Mouse (Mus musculus): Measurements from ENCODE around the gene Ano6.

The Ano6 gene

DNA sequence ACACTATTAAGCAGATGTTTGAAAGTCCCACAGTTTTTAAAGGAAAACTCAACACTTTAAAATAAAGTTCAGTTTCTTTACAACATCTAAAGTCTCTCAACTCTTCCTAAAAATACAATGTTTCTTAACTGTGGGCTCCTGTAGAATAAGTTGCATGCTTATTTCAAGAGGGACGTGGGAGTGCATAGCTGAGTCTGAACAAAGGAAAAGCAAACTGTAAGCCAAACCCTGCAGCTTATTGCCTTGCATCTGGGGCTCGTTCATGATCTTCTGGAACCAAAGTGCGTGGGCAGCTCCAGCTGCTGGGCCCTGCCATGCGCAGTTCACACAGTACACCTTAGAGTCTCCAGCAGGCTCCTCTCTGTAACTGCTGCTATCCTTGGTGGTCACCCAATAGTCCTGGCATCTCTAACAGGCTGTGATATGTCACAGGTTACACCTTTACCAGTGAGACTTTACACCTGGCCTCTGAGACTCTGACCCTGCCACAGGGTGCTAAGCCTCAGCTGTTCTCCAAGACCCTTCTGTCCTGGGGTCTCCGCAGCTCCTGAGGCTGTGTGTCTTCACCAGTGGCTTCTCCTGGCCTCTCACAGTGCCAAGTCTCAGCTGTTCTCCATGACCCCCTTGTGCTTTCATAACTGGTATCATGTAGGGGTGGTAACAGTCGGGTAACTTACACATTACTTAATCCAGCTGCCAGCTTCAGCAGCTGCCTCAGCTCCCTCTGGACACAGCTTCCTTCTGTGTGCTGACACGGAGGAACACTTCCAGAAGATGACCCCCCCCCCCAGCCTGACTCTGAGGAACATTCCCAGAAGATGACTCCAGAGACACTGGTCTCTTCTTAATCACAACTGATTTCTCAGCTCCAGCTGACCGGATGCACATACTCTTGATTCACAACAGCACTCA, 66.3 kb downstream of the Ano6 start:
- no peak for DNase-seq (ENCODE audit: low spot score)

GRCm38 (mm10) chr15:95858876-95859655, 68.4 kb downstream of the Ano6 start:
- no peak for DNase-seq (ENCODE audit: low spot score)

DNA sequence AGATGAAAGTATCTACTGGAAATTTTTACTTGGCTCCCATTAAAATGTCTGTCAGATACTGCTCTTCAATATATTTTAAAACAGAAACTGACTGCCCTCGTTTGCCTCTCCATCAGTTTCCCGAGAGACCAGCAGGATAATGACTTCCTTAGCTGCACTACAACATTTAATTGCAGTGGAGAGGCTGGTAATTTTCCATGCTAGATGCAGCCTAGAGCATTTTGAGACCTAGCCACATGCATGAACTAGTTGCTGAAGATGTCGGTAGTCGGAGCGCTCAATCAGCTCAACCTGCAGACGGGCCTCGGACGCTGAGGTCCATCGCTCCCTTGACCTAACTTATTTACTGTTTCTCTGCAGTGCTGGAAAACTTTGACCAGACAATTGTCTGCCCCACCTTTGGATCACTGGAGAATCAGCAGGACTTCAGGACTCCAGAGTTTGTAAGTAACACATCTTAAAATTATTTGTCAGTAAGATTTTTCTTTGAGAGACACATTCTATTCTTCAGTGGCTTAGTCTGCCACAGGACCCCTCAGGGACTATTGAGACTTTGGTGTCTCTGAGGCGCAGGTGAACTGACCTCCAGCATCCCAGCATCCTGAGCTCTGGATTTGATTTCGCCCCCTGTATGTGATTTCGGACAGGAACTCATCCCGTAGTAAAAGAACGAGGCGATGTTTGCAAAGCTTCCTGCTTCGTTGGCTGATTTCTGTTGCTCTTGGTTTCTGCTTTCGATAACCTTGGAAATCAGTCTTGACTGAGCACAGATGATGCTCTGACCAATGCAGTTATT, 73.4 kb downstream of the Ano6 start:
- no peak for DNase-seq (ENCODE audit: low spot score)

DNA sequence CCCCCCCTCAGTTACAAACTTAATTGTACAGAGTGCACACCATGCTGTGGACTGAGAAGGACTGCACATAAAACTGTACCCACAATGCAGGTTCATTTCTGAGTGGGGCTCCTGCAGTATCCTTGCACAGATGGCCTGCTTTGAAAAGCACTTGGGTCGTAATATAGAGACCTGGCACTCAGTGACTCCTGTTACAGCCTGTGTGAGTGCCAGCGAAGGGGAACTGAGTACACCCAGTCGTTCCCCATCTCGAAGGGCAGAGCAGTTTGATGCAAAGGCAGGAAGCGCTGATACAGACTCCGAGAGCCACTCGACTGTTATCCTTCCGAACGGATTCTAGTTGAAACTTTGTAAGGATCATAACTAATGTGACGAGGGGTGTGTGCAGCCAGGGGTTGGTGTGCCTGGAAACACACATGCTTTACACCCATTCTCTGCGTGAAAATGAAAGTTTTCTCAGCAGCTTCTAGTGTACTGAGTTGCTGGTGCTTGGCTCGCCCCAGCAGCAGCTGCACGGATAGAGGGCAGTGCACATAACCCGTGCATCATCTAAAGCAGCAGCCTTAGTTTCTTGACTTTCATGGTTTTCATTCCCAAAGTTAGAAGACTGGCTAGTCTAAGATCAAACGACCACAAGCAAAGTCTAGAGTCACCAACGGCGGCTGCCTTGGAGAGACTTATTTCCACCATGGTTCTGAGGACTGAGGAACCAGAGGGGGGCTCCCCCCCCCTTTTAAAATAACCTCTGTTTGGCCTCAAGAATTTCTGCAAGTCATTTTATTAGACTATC, 74.9 kb downstream of the Ano6 start:
- no peak for DNase-seq (ENCODE audit: low spot score)

GRCm38 (mm10) chr15:95868172-95868571, 77.5 kb downstream of the Ano6 start:
- DNase-seq (ENCODE audit: low spot score) = no peak

DNA sequence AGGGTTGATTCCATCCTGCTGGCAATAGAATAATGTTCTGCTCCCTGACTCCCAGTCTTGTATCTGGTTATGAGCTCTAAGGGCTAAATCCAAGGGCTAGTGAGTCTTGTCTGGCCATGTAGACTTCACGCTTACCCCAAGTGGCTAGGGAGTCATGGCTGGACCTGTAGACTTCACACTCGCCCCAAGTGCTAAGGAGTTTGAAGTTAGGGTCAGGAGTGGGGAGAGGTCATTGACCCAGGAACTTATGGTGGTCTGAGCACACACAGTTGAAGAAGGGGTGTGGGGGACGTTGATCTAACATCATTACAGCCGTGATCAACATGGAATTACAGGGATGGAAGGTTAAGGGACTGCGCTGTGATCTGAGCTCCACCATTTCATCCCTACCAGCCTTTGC, 79.0 kb downstream of the Ano6 start:
- DNase-seq (ENCODE audit: low spot score) = no peak

DNA sequence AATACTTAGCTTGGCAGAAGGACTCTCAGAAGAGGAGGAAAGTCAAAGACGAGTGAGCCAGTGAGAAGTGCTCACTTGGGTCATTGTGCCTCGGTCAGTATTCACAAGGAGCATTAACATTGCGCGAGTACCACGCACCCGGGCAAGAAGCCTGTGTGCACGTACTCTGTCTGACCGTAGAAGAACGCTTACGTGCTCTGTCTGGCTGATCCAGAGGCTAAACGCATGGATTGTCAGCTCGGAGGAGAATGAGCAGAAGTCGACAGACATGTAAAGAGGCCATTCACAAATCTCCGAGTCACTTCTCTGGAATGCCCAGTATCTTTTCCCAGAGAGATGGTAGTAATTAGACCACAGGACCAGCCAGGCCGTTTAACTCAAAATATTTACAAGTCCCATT, 81.0 kb downstream of the Ano6 start:
- DNase-seq (ENCODE audit: low spot score) = no peak

DNA sequence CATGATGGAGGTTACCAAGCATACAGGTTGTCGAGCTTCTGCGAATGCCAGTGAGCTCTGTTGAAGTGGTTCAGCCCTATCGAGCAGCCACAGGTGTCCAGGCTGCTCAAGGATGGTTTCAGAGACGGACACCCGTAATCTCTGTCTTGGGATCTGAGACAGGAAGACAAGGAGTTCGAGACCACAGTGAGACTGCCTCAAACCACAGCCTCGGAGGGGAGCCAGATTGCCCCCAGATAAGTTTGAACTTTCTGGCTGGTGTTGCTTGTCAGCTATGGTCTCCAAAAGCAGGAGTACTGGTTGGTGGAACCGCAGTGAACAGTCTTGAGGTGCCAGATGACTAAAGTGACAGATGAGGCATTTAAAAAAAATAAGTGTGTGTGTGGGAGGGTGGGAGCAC, 81.8 kb downstream of the Ano6 start:
- no peak for DNase-seq (ENCODE audit: low spot score)

- DNase-seq (ENCODE audit: low spot score) = no peak
Observed at GRCm38 (mm10) chr15:95873276-95873675, 82.6 kb downstream of the Ano6 start.

DNA sequence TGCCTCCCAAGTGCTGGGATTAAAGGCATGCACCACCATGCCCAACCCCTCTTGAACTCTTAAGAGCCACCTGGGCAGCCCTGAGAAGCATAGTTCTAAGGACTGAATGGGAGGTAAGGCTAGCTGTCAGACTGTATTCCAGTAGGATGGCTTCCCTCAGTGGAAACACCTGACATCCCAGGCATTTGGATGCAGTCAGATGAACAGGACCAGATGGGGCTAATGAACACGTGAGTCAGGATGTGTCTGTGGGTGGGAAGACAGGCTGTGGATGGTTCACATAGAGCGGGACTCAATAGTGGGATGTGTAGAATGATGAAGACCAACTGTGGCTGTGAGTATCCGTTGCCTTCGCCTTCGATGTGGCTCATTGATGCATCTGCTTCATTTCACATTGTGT, 83.6 kb downstream of the Ano6 start:
- no peak for DNase-seq (ENCODE audit: low spot score)

GRCm38 (mm10) chr15:95874726-95875125, 84.1 kb downstream of the Ano6 start:
- DNase-seq (ENCODE audit: low spot score) = no peak

DNA sequence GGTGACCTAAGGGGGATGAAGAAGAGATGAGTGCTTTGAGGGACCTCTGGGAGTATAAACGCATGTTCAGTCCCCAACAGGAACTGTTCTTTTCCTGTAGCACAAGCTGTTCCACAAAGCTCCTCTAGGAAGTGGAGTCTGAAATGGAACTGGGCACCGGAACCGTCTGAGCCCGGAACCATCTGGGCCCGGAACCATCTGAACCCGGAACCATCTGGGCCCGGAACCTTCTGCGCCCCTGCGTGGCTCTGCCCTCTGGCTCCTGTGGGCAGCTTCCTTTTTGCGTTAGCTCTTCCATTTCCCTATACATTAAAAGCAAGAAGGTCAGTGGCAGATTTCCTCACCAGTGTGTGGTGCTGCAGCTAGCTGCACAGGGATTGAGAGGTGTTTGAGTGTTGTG, 85.3 kb downstream of the Ano6 start:
- DNase-seq (ENCODE audit: low spot score) = no peak

DNA sequence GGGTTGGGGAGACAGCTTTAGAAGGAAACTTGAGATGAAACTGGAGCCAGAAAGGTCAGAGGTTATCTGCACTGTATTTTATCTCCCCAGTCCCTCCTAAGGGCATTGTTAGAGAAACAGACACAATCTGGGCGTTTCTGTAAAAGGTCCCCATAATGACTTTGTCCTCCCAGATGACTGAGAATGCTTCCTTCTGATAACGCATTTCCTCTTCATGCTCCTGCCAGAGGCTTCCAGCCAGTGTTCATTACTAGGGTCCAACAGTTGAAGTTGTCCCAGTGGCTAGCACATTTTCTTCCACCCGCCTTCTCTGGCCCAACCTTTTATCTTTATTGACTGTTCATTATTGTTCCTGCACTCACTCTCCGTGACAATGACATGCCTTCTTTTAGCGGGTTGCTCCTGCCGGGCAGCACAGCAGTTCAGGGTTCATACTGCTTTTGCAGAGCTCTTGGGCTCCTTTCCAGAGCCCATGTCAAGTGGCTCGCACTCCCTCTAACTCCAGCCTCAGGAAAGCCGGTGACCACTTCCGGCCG, 90.0 kb downstream of the Ano6 start:
- DNase-seq (ENCODE audit: low spot score) = peak; percentile 8

GRCm38 (mm10) chr15:95882436-95882835, 91.8 kb downstream of the Ano6 start:
- DNase-seq (ENCODE audit: low spot score) = no peak

- no peak for DNase-seq (ENCODE audit: low spot score)
Observed at GRCm38 (mm10) chr15:95883559-95883958, 92.9 kb downstream of the Ano6 start.

DNA sequence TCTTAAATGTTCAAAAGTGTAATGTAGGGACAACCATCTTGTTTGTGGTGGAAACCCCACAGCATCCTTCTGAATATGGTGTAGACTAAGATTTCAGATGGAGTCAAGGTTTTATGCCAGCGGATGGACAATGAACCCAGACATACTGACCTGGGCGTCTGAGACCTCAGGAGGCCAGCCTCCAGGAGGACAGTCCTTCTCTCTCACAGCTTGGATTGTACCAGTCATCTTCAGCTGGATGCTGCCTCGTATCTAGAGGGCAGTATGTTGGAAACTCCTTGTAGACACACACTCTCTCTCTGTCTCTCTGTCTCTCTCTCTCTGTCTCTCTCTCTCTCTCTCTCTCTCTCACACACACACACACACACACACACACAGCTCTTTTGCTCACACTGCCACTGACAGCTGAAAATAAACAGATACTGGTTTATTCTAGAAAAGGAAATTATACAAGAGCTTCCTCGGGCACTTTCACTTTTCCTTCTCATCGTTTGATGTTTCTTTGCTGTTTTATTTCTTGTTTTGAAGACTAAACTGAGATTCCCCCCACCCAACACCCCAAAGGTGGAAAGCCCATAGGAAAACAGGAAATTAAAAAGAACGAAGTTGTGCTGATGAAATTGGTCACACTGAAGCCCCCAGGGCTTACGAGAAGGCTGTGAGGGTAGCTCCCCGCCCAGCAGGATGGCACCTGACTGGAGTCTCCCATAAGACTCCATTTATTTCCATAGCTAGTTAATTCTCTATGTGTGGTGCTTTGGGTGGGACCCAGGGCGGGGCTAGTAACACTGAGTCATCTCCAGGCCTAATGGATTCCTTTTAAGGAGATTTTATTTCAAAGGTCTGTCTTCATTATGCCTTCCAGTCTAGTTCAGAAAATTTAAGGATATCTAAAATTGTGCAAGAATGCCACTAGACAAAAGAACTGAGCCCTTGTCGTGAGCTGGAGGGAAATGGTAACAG, 94.3 kb downstream of the Ano6 start:
- no peak for DNase-seq (ENCODE audit: low spot score)

DNA sequence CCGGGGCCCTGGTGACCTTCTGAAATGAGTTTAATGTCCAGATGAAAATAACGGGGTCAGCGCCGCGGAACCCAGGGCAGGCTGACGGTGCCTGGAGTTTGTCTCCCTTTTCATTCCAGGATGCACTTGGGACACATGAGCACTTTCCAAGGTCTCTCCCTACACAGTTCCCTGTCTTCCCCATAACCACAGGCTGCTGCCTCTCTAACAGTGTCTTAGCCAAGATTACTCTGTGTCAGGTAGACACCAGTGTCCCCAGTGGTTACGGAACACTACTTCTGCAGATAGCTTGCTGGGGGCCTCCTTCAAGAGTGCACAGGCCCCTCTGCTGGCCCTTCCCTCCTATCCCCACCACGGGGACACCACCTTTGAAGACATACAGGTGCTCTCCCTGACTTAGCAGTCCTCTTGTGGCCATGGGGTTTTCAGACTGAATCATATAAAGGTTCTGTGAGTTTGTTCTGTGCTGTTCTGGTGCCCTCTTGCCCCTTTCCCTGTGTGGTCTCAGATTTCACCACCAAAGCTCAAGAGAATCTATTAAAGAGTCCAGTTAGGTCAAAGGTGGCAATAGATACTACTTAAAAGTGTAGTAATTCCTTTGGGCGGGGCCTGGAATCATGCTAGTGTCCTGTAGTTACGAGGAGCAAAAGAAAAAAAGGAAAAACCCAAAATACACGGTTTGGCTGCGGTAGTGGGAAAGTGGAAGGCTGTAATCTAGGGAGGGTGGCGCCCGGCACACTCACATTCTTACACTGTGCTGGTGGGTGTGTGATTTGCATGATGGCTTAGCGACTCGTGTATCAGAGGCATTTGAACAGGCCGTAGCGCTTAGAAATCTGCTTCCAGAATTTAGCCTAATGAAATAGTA, 95.5 kb downstream of the Ano6 start:
- no peak for DNase-seq (ENCODE audit: low spot score)

DNA sequence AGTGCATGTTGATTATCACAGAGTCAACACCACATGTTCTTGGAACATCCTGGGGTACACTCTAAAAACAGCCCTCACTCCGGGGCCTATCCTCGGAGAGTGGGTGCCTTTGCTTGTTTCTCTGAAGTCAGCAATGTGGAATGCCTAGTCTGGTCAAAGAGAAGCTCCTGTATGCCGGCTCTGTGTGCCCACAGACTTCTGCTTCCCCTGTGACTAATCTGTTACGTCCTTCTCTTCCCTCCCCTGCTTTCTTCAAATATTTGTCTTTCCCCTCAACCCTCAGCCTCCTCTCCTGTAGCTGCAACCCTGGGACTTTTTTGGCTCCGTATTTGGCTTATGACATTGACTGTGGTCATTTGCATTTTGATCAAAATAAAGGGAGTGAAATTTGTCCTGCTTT, 96.7 kb downstream of the Ano6 start:
- no peak for DNase-seq (ENCODE audit: low spot score)

- no peak for DNase-seq (ENCODE audit: low spot score)
Observed at GRCm38 (mm10) chr15:95888556-95888955, 97.9 kb downstream of the Ano6 start.

Data from ovary, postnatal 14 days (tissue).